ENCODE assay signal across 1 mouse cellular context in the genomic region with DNA sequence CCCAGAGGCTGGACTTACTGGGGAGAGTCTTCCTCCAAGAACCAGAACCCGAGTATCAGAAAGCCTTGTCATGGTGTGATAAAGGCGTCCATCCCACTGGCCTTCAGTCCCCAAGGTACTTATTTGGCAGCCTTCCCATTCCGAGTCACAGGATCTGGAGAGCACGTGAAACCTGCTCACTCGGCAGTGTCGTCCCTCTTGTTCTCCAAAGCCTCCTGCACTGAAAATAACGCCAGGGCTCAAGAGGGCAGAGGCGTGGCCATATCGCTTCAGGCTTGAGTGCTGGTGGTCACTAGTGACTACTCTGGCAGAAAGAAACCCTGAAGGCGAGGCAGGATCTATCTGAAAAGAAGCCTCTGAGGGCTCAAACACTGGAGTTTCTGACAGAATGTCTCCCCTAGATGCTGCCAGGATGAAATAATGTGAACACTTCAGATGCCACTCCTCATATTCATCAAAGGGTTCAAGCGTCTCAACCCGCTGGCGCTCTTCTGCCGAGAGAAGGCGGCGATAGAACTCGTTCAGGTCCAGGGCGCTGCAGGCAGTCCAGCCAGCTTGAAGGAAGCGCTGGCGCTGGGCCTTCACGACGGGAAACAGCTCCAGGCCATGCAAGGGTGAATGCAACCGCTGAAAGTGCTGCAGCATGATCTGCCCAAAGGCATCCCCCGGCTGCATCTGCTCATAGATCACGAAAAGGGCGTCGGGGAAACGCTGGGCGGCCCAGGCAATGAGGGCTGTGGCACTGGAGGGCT.
TF ChIP-seq lines count a peak whose summit lies in the region.

No protein-coding gene starts in this region.

TF ChIP-seq in MEL, 35 proteins besides CTCF, POLR2A, EP300 and RAD21 (continued from another document):
- TF ChIP-seq CHD1 (IDR thresholded peaks at IDR 0.05; ENCODE audit: low read depth, low read length) (no peak; the same call in 1 of the 2 replicates), POLR2AphosphoS2 (IDR thresholded peaks at IDR 0.05; ENCODE audit: low read length) (peak; percentile 66; the same call in 1 of the 2 replicates), SIN3A (IDR thresholded peaks at IDR 0.05; ENCODE audit: low read length) (no peak; the same call in 1 of the 2 replicates), MXI1 (IDR thresholded peaks at IDR 0.05; ENCODE audit: low read depth, low read length) (peak; percentile 81), MAZ (IDR thresholded peaks at IDR 0.05; ENCODE audit: low read depth, low read length) (no peak), SMC3 (IDR thresholded peaks at IDR 0.05; ENCODE audit: low read depth, low read length) (no peak), KAT2A (conservative IDR thresholded peaks at IDR 0.05; ENCODE audit: low read depth, low read length) (no peak), ELF1 (IDR thresholded peaks at IDR 0.05; ENCODE audit: low read depth, low read length) (no peak), POLR2AphosphoS5 (IDR thresholded peaks at IDR 0.05; ENCODE audit: borderline replicate concordance, low read depth, low read length) (no peak), E2F4 (IDR thresholded peaks at IDR 0.05; ENCODE audit: borderline replicate concordance, low read depth, low read length) (no peak), ZKSCAN1 (IDR thresholded peaks at IDR 0.05; ENCODE audit: low read depth, low read length) (no peak), RCOR1 (IDR thresholded peaks at IDR 0.05; ENCODE audit: low read depth, low read length) (no peak), TBP (IDR thresholded peaks at IDR 0.05; ENCODE audit: low read depth, low read length) (no peak), ZC3H11A (IDR thresholded peaks at IDR 0.05; ENCODE audit: low read depth, low read length) (no peak), UBTF (IDR thresholded peaks at IDR 0.05; ENCODE audit: borderline replicate concordance, insufficient read depth, low read depth, low read length) (no peak), NELFE (IDR thresholded peaks at IDR 0.05; ENCODE audit: low read depth, low read length) (no peak), BHLHE40 (IDR thresholded peaks at IDR 0.05; ENCODE audit: borderline replicate concordance, low read depth, low read length) (peak; percentile 70; the same call in 1 of the 2 replicates)
